Mouse (Mus musculus) kidney, embryonic 16.5 days (tissue): ENCODE measurements around the gene Otud7b. TPM values are rescaled to one million over a fixed set of nuclear protein-coding genes. Genes with fewer than 3 reads are reported as not detected.
A peak's percentile ranks its signal among the peaks of the same experiment; 100 is the strongest.

ENCODE experiments used
- ATAC-seq: fragments of 200-750 bp; cut with Nextera tagmentation; 2 replicates; pipeline ENCODE4 v1.8.0; 2017; ENCODE audit warnings: moderate TSS enrichment; ENCODE audit not compliant: low FRiP score, low TSS enrichment
- H3K27ac ChIP-seq: fragments of 300-500 bp; sonication (generic); 2 replicates; pipeline ENCODE4 v1.5.1; 2014; ENCODE audit warnings: low read length
- H3K27me3 ChIP-seq: fragments of 300-500 bp; sonication (generic); 2 replicates; pipeline ENCODE4 v1.6.1; 2014; ENCODE audit warnings: low read length, control low read depth, mixed read lengths; ENCODE audit not compliant: insufficient read depth
- H3K36me3 ChIP-seq: fragments of 300-500 bp; sonication (generic); 2 replicates; pipeline ENCODE4 v1.6.1; 2014; ENCODE audit warnings: low read length, control low read depth, mixed read lengths; ENCODE audit not compliant: insufficient read depth
- H3K4me1 ChIP-seq: fragments of 300-500 bp; sonication (generic); 2 replicates; pipeline ENCODE4 v1.6.1; 2014; ENCODE audit warnings: low read length, control low read depth, mixed read lengths; ENCODE audit not compliant: insufficient read depth
- H3K4me2 ChIP-seq: fragments of 300-500 bp; sonication (generic); replicated peaks from 2 replicates; pipeline ENCODE4 v1.6.1; 2014; ENCODE audit warnings: low read depth, low read length
- H3K4me3 ChIP-seq: fragments of 300-500 bp; sonication (generic); 2 replicates; pipeline ENCODE4 v1.5.1; 2014; ENCODE audit warnings: mild to moderate bottlenecking, low read length
- H3K9ac ChIP-seq: fragments of 300-500 bp; sonication (generic); replicated peaks from 2 replicates; pipeline ENCODE4 v1.6.1; 2014; ENCODE audit warnings: low read length
- H3K9me3 ChIP-seq: fragments of 300-500 bp; sonication (generic); 2 replicates; pipeline ENCODE4 v1.6.1; 2016; ENCODE audit warnings: low read length, control low read depth
- WGBS: fragments of 180-500 bp; shearing (Covaris S2); extraction: QIAGEN DNeasy Blood & Tissue Kit; methylation state at CpG from one replicate; pipeline ENCODE4 v1.1.7; 2014; 5-methylcytosine and 5-hydroxymethylcytosine counted together
- polyA plus RNA-seq: library from polyadenylated mRNA; unstranded; fragments of >200 nt; fragmentation: Nextera tagmentation; extraction: Ambion mirVana; gene quantifications from 2 replicates; pipeline ENCODE4 v1.2.1, GENCODE M21; 2015

Otud7b gene
- polyA plus RNA-seq, 1 experiment from 2014 or later = 14.9 TPM

GRCm38 (mm10) chr3:96082100-96082499 is 22.2 kb upstream of the Otud7b start:
- no peak overlapping the region for H3K27ac ChIP-seq
- ATAC-seq = no peak
- 74% methylated on average over 2 of the region's 2 CpGs for WGBS
- H3K4me3 ChIP-seq = no peak overlapping the region
- no peak overlapping the region for H3K4me2 ChIP-seq
- no peaks in the 10 kb centered on the region for H3K4me1 ChIP-seq
- no peaks in the 10 kb centered on the region for H3K36me3 ChIP-seq
- no peaks in the 10 kb centered on the region for H3K9me3 ChIP-seq
- H3K27me3 ChIP-seq = no peaks in the 10 kb centered on the region
- H3K9ac ChIP-seq = no peak overlapping the region

DNA sequence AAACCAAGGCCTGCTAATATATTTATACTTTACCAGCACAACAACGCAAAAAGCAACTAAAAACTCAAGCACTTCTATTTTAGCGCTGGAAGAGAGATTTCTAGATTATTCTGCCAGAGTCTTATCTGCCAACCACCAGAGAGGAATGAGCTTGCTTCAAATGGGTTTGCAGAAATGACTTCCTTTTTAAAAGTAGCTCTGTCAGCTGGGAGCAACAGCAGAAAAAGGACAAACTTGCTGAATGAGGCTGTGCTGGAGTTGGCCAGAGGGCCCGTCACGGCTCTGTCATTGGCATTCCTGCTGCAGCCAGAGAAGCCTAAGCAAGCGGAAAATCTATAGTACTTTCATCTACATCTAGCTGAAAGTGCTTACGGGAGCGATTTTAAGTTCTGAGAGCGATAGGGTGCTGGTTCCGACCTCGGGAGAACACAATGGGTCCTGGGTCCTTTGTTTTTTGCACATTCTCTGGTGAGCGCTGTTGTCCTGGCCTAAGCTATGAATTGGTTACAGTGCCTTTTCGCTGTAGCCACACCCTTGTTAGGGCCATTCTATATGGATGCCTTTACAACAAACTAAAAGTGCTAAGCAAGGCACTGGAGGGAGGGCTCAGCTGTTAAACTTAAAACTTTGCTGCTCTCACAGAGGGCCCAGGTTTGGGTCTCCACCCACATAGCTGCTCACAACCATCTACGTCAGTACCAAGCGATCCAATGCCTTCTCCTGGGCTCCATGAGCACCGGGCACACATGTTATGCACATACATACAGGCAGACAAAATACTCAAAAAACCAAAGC is 21.4 kb upstream of the Otud7b start:
- H3K27me3 ChIP-seq = no peaks in the 10 kb centered on the region
- H3K4me1 ChIP-seq = no peaks in the 10 kb centered on the region
- no peak overlapping the region for H3K4me2 ChIP-seq
- H3K4me3 ChIP-seq = no peak overlapping the region
- H3K36me3 ChIP-seq = no peaks in the 10 kb centered on the region
- WGBS = 68% methylated on average over 15 of the region's 15 CpGs
- H3K27ac ChIP-seq = no peak overlapping the region
- no peak overlapping the region for H3K9ac ChIP-seq
- no peaks in the 10 kb centered on the region for H3K9me3 ChIP-seq
- no peak for ATAC-seq

GRCm38 (mm10) chr3:96084146-96084755 is 20.1 kb upstream of the Otud7b start:
- ATAC-seq = no peak
- H3K9me3 ChIP-seq = no peaks in the 10 kb centered on the region
- H3K4me3 ChIP-seq = no peak overlapping the region
- H3K4me1 ChIP-seq = no peaks in the 10 kb centered on the region
- no peak overlapping the region for H3K4me2 ChIP-seq
- H3K9ac ChIP-seq = no peak overlapping the region
- WGBS = 87% methylated on average over 10 of the region's 10 CpGs
- H3K27ac ChIP-seq = no peak overlapping the region
- H3K27me3 ChIP-seq = no peaks in the 10 kb centered on the region
- H3K36me3 ChIP-seq = no peaks in the 10 kb centered on the region

DNA sequence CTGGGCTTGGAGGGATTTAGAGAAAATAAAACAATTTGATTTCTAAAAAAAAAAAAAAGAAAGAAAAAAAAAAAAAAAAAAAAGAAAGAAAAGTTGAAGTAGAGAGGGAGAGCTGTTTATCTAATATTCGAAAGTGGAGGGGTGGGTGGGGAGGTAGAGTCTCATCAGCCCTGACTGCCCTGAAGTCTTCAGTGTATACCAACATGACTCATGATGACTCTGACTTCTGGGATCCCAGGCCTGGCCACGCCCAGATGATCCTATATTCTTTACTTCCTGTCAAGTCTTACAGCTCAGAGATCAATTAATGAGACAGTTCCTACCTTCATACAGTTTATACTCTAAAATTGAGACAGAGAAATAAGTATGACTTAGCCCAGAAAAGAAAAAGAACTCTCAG is 17.1 kb upstream of the Otud7b start:
- ATAC-seq = no peak
- Histone ChIP-seq H3K27me3 (no peaks in the 10 kb centered on the region), H3K36me3 (no peaks in the 10 kb centered on the region), H3K27ac (no peak overlapping the region), H3K9ac (no peak overlapping the region), H3K4me2 (no peak overlapping the region), H3K9me3 (no peaks in the 10 kb centered on the region), H3K4me1 (no peaks in the 10 kb centered on the region), H3K4me3 (no peak overlapping the region)
- 64% methylated on average over 2 of the region's 2 CpGs for WGBS

DNA sequence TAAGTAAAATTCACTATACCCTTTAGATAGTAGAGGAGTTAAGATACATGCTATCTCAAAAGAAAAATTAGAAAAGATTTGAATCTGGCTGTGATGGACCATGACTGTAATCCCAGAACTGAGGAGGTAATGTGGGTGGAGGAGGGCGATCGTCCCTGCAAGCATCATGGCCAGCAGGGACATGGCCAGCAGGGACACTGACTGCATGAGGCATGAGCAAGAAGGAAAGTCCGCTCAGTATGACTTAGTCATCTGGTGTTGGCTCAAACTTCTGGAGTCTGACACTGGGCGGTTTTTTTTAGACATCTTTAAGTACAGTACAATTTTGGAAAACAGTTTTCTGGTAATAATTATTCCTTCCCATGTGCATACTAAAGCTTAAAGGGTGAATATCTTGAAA is 16.5 kb upstream of the Otud7b start:
- 77% methylated on average over 4 of the region's 4 CpGs for WGBS
- no peak overlapping the region for H3K4me3 ChIP-seq

DNA sequence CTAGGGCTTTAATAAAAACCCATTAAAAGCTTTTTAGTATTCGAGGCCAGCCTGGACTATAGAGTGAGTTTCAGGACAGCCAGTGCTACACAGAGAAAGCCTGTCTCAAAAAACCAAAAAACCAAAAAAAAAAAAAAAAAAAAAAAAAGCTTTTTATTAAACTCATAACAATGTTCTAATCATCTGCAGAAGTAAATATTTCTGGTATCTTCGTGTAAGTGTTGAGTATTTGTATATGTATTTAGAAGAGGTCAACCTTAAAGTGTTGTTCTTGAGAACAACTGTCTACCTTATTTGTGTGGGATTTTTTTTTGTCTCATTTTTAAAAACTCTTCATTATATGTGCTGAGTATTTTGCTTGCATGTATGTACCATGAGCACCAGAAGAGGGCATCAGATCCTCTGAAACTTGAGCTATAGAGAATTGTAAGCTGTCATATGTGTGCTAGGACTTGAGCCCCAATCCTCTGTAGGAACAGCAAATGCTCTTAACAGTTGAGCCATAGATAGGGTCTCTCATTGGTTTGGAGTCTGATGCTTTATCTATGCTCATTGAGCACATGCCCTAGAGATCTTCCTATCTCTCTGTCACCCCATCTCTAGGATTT is 14.3 kb upstream of the Otud7b start:
- Histone ChIP-seq H3K9ac (no peak overlapping the region), H3K9me3 (no peaks in the 10 kb centered on the region), H3K36me3 (no peaks in the 10 kb centered on the region), H3K27ac (no peak overlapping the region), H3K4me1 (no peaks in the 10 kb centered on the region), H3K4me3 (no peak overlapping the region), H3K4me2 (no peak overlapping the region), H3K27me3 (no peaks in the 10 kb centered on the region)
- ATAC-seq = no peak
- 65% methylated on average over 2 of the region's 2 CpGs for WGBS

More for the DNA sequence above, 16.5 kb upstream of the Otud7b start:
- Histone ChIP-seq H3K9me3 (no peaks in the 10 kb centered on the region), H3K36me3 (no peaks in the 10 kb centered on the region), H3K27ac (no peak overlapping the region), H3K4me2 (no peak overlapping the region), H3K9ac (no peak overlapping the region), H3K27me3 (no peaks in the 10 kb centered on the region), H3K4me1 (no peaks in the 10 kb centered on the region)
- no peak for ATAC-seq

- ATAC-seq = no peak
- H3K4me1 ChIP-seq = no peaks in the 10 kb centered on the region
- no peaks in the 10 kb centered on the region for H3K36me3 ChIP-seq
- H3K9me3 ChIP-seq = no peaks in the 10 kb centered on the region
- no peak overlapping the region for H3K4me2 ChIP-seq
- no peak overlapping the region for H3K4me3 ChIP-seq
- H3K9ac ChIP-seq = no peak overlapping the region
- H3K27ac ChIP-seq = no peak overlapping the region
- WGBS = 81% methylated on average over 2 of the region's 2 CpGs
- H3K27me3 ChIP-seq = no peaks in the 10 kb centered on the region
Observed at GRCm38 (mm10) chr3:96091146-96091545, 13.2 kb upstream of the Otud7b start.

DNA sequence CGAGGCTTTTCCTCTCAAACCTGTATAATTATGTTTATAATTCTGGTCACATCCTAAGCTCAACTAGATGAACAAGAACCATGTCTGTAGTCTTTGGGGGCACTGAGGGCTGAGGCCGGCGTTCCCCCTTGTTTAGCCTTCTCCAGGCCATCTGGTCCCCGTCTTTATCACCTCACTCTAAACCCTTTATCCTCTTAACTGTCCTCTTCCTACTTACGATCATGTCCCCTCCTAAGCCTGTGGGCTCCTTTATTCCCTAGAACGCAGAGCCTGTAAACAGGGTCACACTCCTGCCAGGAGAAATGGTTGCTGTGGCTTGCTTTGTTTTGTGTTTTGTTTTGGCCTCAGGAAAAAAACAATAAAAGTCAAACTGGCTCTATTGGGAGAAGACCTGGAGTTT is 12.4 kb upstream of the Otud7b start:
- Histone ChIP-seq H3K9ac (no peak overlapping the region), H3K4me1 (no peaks in the 10 kb centered on the region), H3K4me2 (no peak overlapping the region), H3K4me3 (no peak overlapping the region), H3K36me3 (no peaks in the 10 kb centered on the region), H3K27me3 (no peaks in the 10 kb centered on the region), H3K27ac (no peak overlapping the region), H3K9me3 (no peaks in the 10 kb centered on the region)
- ATAC-seq = no peak
- 68% methylated on average over 6 of the region's 6 CpGs for WGBS

- H3K9me3 ChIP-seq = no peaks in the 10 kb centered on the region
- no peak overlapping the region for H3K9ac ChIP-seq
- H3K27me3 ChIP-seq = no peaks in the 10 kb centered on the region
- WGBS = 49% methylated on average over 13 of the region's 13 CpGs
- no peaks in the 10 kb centered on the region for H3K36me3 ChIP-seq
- H3K27ac ChIP-seq = no peak overlapping the region
- no peak for ATAC-seq
- no peaks in the 10 kb centered on the region for H3K4me1 ChIP-seq
- H3K4me3 ChIP-seq = no peak overlapping the region
- H3K4me2 ChIP-seq = no peak overlapping the region
Observed at GRCm38 (mm10) chr3:96093509-96093908, 10.8 kb upstream of the Otud7b start.

DNA sequence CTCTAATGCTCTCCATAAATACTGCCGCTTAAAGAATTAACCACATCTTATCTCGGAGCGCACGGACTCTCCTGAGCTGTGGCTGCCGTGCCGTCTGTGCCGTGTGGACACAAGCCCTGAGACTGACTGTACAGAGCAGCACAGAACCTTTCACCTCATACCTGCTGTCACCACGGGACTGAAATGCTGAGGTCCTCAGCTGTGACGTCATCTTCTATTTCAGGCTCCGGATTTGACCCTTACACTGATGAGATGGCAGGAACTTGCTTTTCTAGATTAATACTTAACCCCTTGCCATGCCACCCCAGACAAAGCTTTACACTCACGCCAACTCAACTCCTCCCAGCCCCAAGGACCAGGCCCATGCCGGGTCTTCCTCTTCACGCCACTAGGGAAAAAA is 10.1 kb upstream of the Otud7b start:
- Histone ChIP-seq H3K27me3 (no peaks in the 10 kb centered on the region), H3K4me2 (no peak overlapping the region), H3K27ac (no peak overlapping the region), H3K9ac (no peak overlapping the region), H3K4me3 (no peak overlapping the region), H3K9me3 (no peaks in the 10 kb centered on the region), H3K36me3 (no peaks in the 10 kb centered on the region), H3K4me1 (0 out of 2 replicates have a peak, but pooled peaks cover 4% of the 10 kb centered on the region)
- ATAC-seq = peak; percentile 71
- 65% methylated on average over 13 of the region's 13 CpGs for WGBS
